Mouse (Mus musculus) CD4-positive helper T cell, adult 2 months (primary cell): ENCODE results near the gene Hmbs.
"Not testable (repeated sequence)": the region's sequence is repeated elsewhere in the genome, so short reads cannot be mapped to it uniquely, and the experiment has no call there.

ENCODE experiments used
- DNase-seq: peaks from one replicate; pipeline ENCODE4 v3.0.0-alpha.2; 2012; ENCODE audit warnings: low read depth, missing footprints, low spot score

Gene Hmbs

GRCm38 (mm10) chr9:44345570-44346433 lies 1.8 kb upstream of the Hmbs start:
- DNase-seq: no peak

- no peak for DNase-seq
Observed at GRCm38 (mm10) chr9:44343290-44343689, 738 bp downstream of the Hmbs start.

- no peak for DNase-seq
Observed at GRCm38 (mm10) chr9:44342605-44343004, 1.4 kb downstream of the Hmbs start.

GRCm38 (mm10) chr9:44342173-44342572 lies 1.9 kb downstream of the Hmbs start:
- DNase-seq: no peak

GRCm38 (mm10) chr9:44341487-44341886 lies 2.5 kb downstream of the Hmbs start:
- DNase-seq: no peak

- DNase-seq: no peak
Observed at GRCm38 (mm10) chr9:44338574-44338973, 5.5 kb downstream of the Hmbs start.

GRCm38 (mm10) chr9:44337436-44338169 lies 6.4 kb downstream of the Hmbs start:
- no peak for DNase-seq

- DNase-seq: no peak
Observed at GRCm38 (mm10) chr9:44336964-44337363, 7.1 kb downstream of the Hmbs start.

- not testable (repeated sequence) for DNase-seq
Observed at GRCm38 (mm10) chr9:44336513-44336912, 7.5 kb downstream of the Hmbs start.

- DNase-seq: no peak
Observed at GRCm38 (mm10) chr9:44336093-44336406, 8.0 kb downstream of the Hmbs start.

GRCm38 (mm10) chr9:44335331-44336092 lies 8.5 kb downstream of the Hmbs start:
- peak; percentile 32 for DNase-seq

- DNase-seq: peak; percentile 99
Observed at GRCm38 (mm10) chr9:44334396-44335330, 9.4 kb downstream of the Hmbs start, which contains the start of gene H2afx. TSS of gene H2afx (plus strand) at chr9:44334694.

- DNase-seq: no peak
Observed at GRCm38 (mm10) chr9:44332918-44333638, 10.9 kb downstream of the Hmbs start.

GRCm38 (mm10) chr9:44330736-44331135 lies 13.3 kb downstream of the Hmbs start:
- DNase-seq: no peak

GRCm38 (mm10) chr9:44327926-44328325 lies 16.1 kb downstream of the Hmbs start:
- no peak for DNase-seq

GRCm38 (mm10) chr9:44327064-44327711 lies 16.8 kb downstream of the Hmbs start:
- DNase-seq: no peak

GRCm38 (mm10) chr9:44326371-44327063 lies 17.5 kb downstream of the Hmbs start:
- peak; percentile 86 for DNase-seq

GRCm38 (mm10) chr9:44325768-44326370 lies 18.2 kb downstream of the Hmbs start, which contains the start of gene Dpagt1:
TSS of gene Dpagt1 (plus strand) at chr9:44326019.
- DNase-seq: no peak
